Mouse (Mus musculus) left cerebral cortex, postnatal 14 days (tissue): Measurements from ENCODE around the gene Olfr573-ps1. TPM values are rescaled to one million over a fixed set of nuclear protein-coding genes. Genes with fewer than 3 reads are reported as not detected.

Source experiments
- total RNA-seq, 2 experiments: library from RNA; stranded (reverse); gene quantifications; 2 replicates each; pipeline ENCODE4 v1.2.3; 2021

Gene Olfr573-ps1
- total RNA-seq, 2 experiments from 2014 or later = not detected

Other genes starting within 250 kb of the Olfr573-ps1 start
- under 1 TPM in 1 of 2 experiments, not detected in 1; 0.13 TPM for gene Olfr557, start 246.7 kb downstream of the Olfr573-ps1 start, total RNA-seq
- under 1 TPM; 0.25 to 0.66 TPM for gene Olfr558, start 240.4 kb downstream of the Olfr573-ps1 start, total RNA-seq
- not detected for gene Olfr33, start 223.5 kb downstream of the Olfr573-ps1 start, total RNA-seq
- not detected for gene Olfr559, start 215.1 kb downstream of the Olfr573-ps1 start, total RNA-seq
- gene Olfr560, start 183.2 kb downstream of the Olfr573-ps1 start, total RNA-seq = under 1 TPM in 1 of 2 experiments, not detected in 1; 0.17 TPM
- gene Olfr78, start 183.1 kb downstream of the Olfr573-ps1 start, total RNA-seq = under 1 TPM; 0.59 to 0.77 TPM
- gene Olfr561, start 171.4 kb downstream of the Olfr573-ps1 start, total RNA-seq = not detected
- under 1 TPM in 1 of 2 experiments, not detected in 1; 0.36 TPM for gene Olfr564, start 139.1 kb downstream of the Olfr573-ps1 start, total RNA-seq
- not detected for gene Olfr566, start 83.8 kb downstream of the Olfr573-ps1 start, total RNA-seq
- not detected for gene Olfr568, start 65.5 kb downstream of the Olfr573-ps1 start, total RNA-seq
- not detected for gene Olfr569, start 51.7 kb downstream of the Olfr573-ps1 start, total RNA-seq
- gene Olfr570, start 48.0 kb downstream of the Olfr573-ps1 start, total RNA-seq = not detected
- not detected for gene Olfr571, start 25.0 kb downstream of the Olfr573-ps1 start, total RNA-seq
- not detected for gene Olfr572, start 18.2 kb downstream of the Olfr573-ps1 start, total RNA-seq
- not detected for gene Olfr574, start 5.9 kb upstream of the Olfr573-ps1 start, total RNA-seq
- not detected for gene Olfr575, start 16.2 kb upstream of the Olfr573-ps1 start, total RNA-seq
- not detected for gene Olfr576, start 20.1 kb upstream of the Olfr573-ps1 start, total RNA-seq
- not detected for gene Olfr577, start 33.4 kb upstream of the Olfr573-ps1 start, total RNA-seq
- gene Olfr578, start 46.7 kb upstream of the Olfr573-ps1 start, total RNA-seq = not detected
- not detected for gene Olfr582, start 95.4 kb upstream of the Olfr573-ps1 start, total RNA-seq
- gene Olfr583, start 108.7 kb upstream of the Olfr573-ps1 start, total RNA-seq = not detected
- gene Olfr584, start 139.3 kb upstream of the Olfr573-ps1 start, total RNA-seq = not detected
- gene Olfr585, start 155.1 kb upstream of the Olfr573-ps1 start, total RNA-seq = not detected
- not detected for gene Olfr586, start 183.1 kb upstream of the Olfr573-ps1 start, total RNA-seq
- gene Olfr588-ps1, start 198.3 kb upstream of the Olfr573-ps1 start, total RNA-seq = not detected
- gene Olfr589, start 213.8 kb upstream of the Olfr573-ps1 start, total RNA-seq = not detected
- not detected for gene Olfr591, start 235.8 kb upstream of the Olfr573-ps1 start, total RNA-seq
- not detected for gene Olfr592, start 242.2 kb upstream of the Olfr573-ps1 start, total RNA-seq